Mouse (Mus musculus) C2C12 (cell line): ENCODE data around the gene Ppp2r3a. TPM values are rescaled to one million over a fixed set of nuclear protein-coding genes. Genes with fewer than 3 reads are reported as not detected.

Source experiments
- H3K27me3 ChIP-seq: one replicate; pipeline ENCODE4 v1.6.1; 2011; ENCODE audit not compliant: control insufficient read depth, insufficient read depth, insufficient read length
- H3K36me3 ChIP-seq: one replicate; pipeline ENCODE4 v1.6.1; 2011; ENCODE audit not compliant: control insufficient read depth, insufficient read depth
- H3K4me3 ChIP-seq: one replicate; pipeline ENCODE4 v1.5.1; 2011; ENCODE audit warnings: mild to moderate bottlenecking, control low read depth; ENCODE audit not compliant: poor library complexity, insufficient read depth, severe bottlenecking
- H3K79me2 ChIP-seq: one replicate; pipeline ENCODE4 v1.6.1; 2011; ENCODE audit not compliant: control insufficient read depth, insufficient read depth
- H3K79me3 ChIP-seq: one replicate; pipeline ENCODE4 v1.6.1; 2011; ENCODE audit warnings: low read depth, control low read depth
- H3ac ChIP-seq: one replicate; pipeline ENCODE3; 2011; ENCODE audit warnings: low read depth; ENCODE audit not compliant: control insufficient read depth, insufficient read length
- CEBPB ChIP-seq: IDR thresholded peaks from one replicate; pipeline ENCODE4 v1.6.1; 2011; ENCODE audit warnings: low read depth, mild to moderate bottlenecking, control low read depth, moderate library complexity
- CTCF ChIP-seq: IDR thresholded peaks from one replicate; pipeline ENCODE4 v1.5.1; 2011; ENCODE audit not compliant: control insufficient read depth, insufficient read depth, insufficient read length
- FOSL1 ChIP-seq: IDR thresholded peaks from one replicate; pipeline ENCODE4 v1.8.0; 2011; ENCODE audit warnings: mild to moderate bottlenecking, low read length; ENCODE audit not compliant: poor library complexity, insufficient read depth, severe bottlenecking
- MAX ChIP-seq: IDR thresholded peaks from one replicate; pipeline ENCODE4 v1.6.1; 2011; ENCODE audit warnings: mild to moderate bottlenecking, control low read depth
- MYOD1 ChIP-seq: IDR thresholded peaks from one replicate; pipeline ENCODE4 v1.6.1; 2011; ENCODE audit warnings: low read depth; ENCODE audit not compliant: control insufficient read depth, insufficient read length
- MYOG ChIP-seq: IDR thresholded peaks from one replicate; pipeline ENCODE4 v1.6.1; 2011; ENCODE audit not compliant: control insufficient read depth, insufficient read length; ENCODE audit errors: extremely low read depth
- USF1 ChIP-seq: IDR thresholded peaks from one replicate; pipeline ENCODE4 v1.6.1; 2011; ENCODE audit warnings: low read depth, mild to moderate bottlenecking, control low read depth, moderate library complexity
- polyA plus RNA-seq: library from polyadenylated mRNA; unstranded; fragments of >200 nt; fragmentation: generic; extraction: Trizol; gene quantifications from one replicate; pipeline ENCODE4 v1.2.1, GENCODE M21; 2012; ENCODE audit warnings: missing spikeins

The Ppp2r3a gene
- polyA plus RNA-seq, 1 experiment: 2.4 TPM

DNA sequence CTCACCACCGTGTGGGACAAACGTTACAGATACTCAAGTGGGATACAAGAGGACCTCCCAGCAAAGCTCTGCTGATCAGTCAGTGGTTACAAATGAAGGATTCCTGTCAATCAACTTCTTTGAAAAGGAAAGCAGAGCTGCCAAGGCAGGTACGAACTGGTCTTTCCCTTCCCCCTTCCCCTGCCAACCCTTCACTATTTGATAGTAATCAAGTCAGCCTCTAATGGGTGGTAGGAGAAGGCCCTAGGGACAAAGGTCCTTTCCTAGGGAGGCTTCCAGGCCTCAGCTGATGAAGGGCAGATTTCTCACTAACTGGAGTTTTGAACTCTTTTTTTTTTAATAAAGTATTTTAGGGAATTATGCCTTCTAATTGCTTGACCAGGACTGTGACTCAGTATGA is 11.2 kb upstream of the Ppp2r3a start:
- Histone ChIP-seq H3K79me3 (no peaks in the 10 kb centered on the region), H3K4me3 (no peak overlapping the region), H3K36me3 (no peaks in the 10 kb centered on the region), H3K27me3 (no peaks in the 10 kb centered on the region), H3K79me2 (no peaks in the 10 kb centered on the region), H3ac (no peak overlapping the region)
- TF ChIP-seq CTCF: no peak
- no peak for TF ChIP-seq USF1
- no peak for TF ChIP-seq MYOG
- no peak for TF ChIP-seq MYOD1
- no peak for TF ChIP-seq FOSL1
- TF ChIP-seq CEBPB: no peak
- TF ChIP-seq MAX: no peak

DNA sequence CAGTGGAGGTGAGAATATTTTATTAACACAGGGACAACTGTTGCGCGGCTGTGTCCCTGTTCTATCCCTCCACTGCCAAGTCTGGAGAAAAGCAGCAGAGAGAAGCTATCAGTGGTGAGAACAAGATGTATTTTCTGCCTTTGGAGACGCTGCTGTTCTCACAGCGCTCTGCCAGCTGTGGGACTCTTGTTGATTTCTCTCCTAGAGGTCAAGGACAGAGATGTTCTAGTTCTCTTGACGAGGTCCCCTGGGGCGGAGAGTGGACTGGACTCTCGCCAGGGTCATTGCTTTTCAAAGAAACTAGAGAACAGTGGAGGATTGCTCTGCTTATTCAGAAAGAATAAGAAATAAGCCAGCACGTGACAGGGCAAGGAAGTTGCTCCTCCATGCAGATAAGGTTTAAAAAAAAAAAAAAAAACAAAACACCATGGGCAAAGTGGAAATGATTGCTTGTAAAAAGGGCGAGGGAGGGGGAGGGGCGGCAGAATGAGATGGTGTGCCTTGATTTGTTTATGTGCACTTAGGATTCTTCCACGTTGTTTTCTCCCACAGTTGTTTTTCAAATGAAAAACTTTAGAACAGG is 10.5 kb upstream of the Ppp2r3a start:
- no peaks in the 10 kb centered on the region for H3K79me2 ChIP-seq
- no peaks in the 10 kb centered on the region for H3K79me3 ChIP-seq
- TF ChIP-seq FOSL1: no peak
- TF ChIP-seq MYOG: no peak
- no peak for TF ChIP-seq USF1
- no peak for TF ChIP-seq CTCF
- TF ChIP-seq MYOD1: no peak
- TF ChIP-seq CEBPB: no peak
- TF ChIP-seq MAX: no peak

DNA sequence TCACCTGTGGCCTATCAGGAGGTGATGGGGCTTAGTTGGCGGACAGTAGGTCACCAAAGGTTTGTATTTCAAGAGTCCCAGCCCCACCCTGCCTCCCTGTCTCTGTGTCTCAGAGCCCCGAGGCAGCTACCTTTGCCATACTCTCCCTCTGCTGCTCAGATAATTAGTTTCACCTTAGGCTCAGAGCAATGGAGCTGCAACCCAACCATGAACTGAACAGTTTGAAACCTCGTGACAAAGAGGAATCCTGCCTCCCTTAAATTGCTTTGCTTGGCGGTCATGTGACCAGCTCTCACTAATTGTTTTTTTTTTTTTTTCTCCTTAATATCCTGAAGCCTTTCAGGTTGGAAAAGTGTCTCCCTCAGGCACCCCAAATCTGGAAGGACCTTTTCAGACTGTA is 9.8 kb upstream of the Ppp2r3a start:
- H3K79me3 ChIP-seq: no peaks in the 10 kb centered on the region
- H3K4me3 ChIP-seq: no peak overlapping the region
- no peak overlapping the region for H3ac ChIP-seq
- H3K36me3 ChIP-seq: no peaks in the 10 kb centered on the region
- H3K27me3 ChIP-seq: no peaks in the 10 kb centered on the region
- TF ChIP-seq CEBPB (no peak), MYOD1 (no peak), USF1 (peak; percentile 39)
- no peaks in the 10 kb centered on the region for H3K79me2 ChIP-seq

More for the DNA sequence above, 10.5 kb upstream of the Ppp2r3a start:
- H3K4me3 ChIP-seq: no peak overlapping the region
- no peaks in the 10 kb centered on the region for H3K36me3 ChIP-seq
- no peaks in the 10 kb centered on the region for H3K27me3 ChIP-seq
- H3ac ChIP-seq: no peak overlapping the region

DNA sequence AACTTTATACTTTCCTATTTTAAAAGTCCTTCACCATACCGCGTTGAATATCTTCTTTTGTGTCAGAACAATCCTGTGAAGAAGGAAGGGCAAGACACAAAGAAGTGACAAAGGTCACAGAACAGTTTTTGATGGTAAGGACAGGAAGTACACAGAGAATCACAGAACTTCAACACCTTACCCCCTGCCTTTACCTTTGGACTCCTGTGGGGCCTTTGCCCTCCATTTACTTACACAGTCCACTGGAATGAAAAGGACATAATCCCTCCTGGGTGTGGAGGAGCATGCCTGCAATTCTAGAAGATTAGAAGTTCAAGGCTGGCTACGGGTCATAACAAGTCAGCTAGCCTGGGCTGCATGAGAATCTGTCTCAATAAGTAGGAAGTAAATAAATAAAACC is 1.5 kb upstream of the Ppp2r3a start:
- Histone ChIP-seq H3K27me3 (no peaks in the 10 kb centered on the region), H3K79me2 (peaks cover 21% of the 10 kb centered on the region), H3K79me3 (peaks cover 6% of the 10 kb centered on the region), H3K4me3 (no peak overlapping the region), H3ac (no peak overlapping the region), H3K36me3 (no peaks in the 10 kb centered on the region)
- no peak for TF ChIP-seq MAX
- TF ChIP-seq MYOD1: no peak
- no peak for TF ChIP-seq USF1
- TF ChIP-seq CEBPB: no peak
- TF ChIP-seq CTCF: no peak
- TF ChIP-seq FOSL1: no peak
- no peak for TF ChIP-seq MYOG

DNA sequence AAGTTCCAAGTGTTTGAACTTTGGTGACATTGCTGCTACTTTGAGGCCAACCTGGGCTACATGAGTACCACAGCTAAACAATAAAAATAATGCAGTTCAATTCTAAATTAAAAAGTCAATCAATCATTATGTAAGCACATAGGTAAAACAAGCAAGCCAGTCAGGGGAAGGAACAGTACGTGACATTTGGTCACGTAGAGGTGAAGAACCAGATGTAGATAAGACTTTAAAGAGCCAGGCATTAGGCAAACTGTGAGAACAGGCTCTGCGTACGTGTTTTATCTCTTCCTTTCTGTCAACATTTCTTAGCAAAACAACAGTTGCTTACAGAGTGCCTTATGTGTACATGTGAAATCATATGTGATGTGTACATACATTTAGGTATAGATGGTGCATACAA is 946 bp upstream of the Ppp2r3a start:
- Histone ChIP-seq H3ac (no peak overlapping the region), H3K79me3 (peaks cover 6% of the 10 kb centered on the region), H3K79me2 (peaks cover 22% of the 10 kb centered on the region), H3K36me3 (no peaks in the 10 kb centered on the region), H3K4me3 (no peak overlapping the region), H3K27me3 (no peaks in the 10 kb centered on the region)
- TF ChIP-seq MAX: no peak
- no peak for TF ChIP-seq CEBPB
- TF ChIP-seq CTCF: no peak
- TF ChIP-seq MYOD1: no peak
- no peak for TF ChIP-seq MYOG
- TF ChIP-seq FOSL1: no peak
- TF ChIP-seq USF1: no peak

DNA sequence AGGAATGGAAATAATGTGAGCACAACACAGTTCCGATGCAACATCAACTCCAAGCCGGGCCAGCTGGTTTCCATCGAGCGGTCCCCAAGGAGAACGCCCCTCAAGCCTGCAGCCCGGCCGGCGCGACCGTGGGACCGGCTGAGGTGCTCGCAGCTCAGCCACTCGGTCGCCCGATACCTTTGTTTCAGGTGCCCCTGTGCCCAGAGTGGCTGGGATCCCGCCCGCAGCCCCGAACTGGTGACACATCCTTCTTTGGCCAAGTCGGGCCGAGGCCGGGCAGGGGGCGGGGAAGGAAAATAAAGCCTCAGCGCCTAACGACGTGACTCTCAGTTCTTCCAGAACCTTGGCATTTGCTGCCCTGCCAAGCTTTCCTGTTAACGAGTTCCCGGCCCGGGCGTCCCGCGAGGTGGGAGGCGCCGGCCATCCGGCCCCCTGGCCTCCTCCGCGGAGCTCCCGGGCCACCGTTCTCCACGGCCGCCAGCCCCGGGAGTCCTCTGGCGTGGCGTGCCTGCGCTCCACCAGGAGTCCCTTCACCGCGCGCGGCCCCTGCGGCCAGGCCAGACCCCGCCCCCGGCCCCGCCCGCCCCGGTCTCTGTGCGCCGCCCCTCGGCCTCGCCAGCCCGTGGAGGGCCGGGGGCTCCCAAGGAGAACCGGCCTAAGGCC is 483 bp downstream of the Ppp2r3a start:
- Histone ChIP-seq H3K79me2 (peaks cover 33% of the 10 kb centered on the region), H3ac (peak overlapping the region; percentile 92), H3K36me3 (no peaks in the 10 kb centered on the region), H3K4me3 (peak overlapping the region; percentile 46), H3K27me3 (no peaks in the 10 kb centered on the region), H3K79me3 (peaks cover 6% of the 10 kb centered on the region)
- no peak for TF ChIP-seq CEBPB
- peak; percentile 3 for TF ChIP-seq MAX
